Mouse (Mus musculus): ENCODE measurements around the gene Gm37240. TPM values are rescaled to one million over a fixed set of nuclear protein-coding genes. Genes with fewer than 3 reads are reported as not detected.

The Gm37240 gene
- polyA plus RNA-seq, 1 experiment: not detected

DNA sequence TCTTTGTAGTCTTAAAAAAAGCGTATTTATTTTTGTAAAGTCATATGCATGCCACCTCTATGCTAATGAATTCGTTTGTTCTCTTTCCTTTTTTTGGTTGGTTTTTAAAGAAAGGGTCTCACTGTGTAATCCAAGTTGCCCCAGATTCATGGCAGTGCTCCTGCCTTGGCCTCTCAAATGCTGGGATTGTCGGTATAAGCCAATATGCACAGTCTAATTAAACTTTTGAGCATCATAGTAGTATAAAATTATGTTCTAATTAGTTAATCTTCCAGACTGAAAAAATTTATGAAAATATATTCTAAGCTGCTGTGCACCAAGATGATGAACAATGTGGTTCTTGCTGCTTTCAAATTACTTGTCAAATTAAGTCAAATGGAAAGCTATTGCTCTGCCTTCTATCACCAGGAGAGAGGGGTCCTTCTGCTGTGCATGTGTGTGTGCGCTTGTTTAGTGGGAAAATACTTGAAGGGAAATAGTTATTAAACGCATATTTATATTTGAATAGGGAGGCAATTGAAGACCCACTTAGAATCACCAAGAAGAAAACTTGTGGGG lies 1291.6 kb downstream of the Gm37240 start:
- H3K4me3 ChIP-seq (ENCODE audit: insufficient read depth, low read length): no peak overlapping the region
- H3K4me1 ChIP-seq (ENCODE audit: control insufficient read depth, insufficient read depth, low read length): peaks cover 11% of the 10 kb centered on the region
- no peak overlapping the region for H3K27ac ChIP-seq (ENCODE audit: insufficient read depth, low read depth, low read length)
- TF ChIP-seq CTCF (IDR thresholded peaks at IDR 0.05; ENCODE audit: low read depth, low read length): no peak
- TF ChIP-seq POLR2A (IDR thresholded peaks at IDR 0.05; ENCODE audit: borderline replicate concordance, low read depth, low read length): no peak

DNA sequence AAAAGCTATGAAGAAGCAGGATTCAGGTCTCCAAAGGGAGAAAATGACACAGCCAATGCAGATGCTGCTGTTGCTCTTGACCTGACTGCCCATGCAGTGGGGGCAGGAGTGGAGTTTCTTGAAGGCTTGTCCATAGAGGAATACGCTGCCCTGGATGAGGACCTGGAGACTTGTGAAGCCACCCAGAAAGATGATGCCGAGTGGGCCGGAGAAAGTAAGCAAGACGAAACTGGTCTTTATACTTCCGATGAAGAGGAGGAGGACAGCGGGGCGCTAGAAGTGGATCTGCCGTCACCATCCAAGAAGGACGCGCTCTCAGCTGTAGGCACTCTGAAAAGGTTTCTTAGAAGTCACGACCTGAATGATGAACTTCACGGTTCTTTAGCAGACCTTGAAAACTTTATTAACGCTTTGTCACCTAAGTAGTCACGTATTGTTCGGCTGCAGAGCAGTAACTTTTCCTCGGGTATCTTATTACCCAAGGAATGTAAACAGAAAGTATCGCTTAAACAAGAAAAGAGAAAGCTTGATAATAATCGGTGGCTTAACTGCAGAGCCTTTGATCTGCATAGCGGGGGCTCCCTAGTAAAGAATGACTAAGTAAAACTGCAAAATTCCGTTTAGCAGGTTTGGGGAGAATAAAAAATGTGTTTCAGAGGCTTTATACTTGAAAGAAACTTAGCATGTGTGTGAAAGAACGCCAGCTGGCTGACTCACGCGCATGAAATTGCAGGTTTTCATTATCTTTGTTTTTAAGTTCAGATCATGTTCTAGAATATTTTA lies 1292.2 kb downstream of the Gm37240 start:
- H3K4me1 ChIP-seq (ENCODE audit: control insufficient read depth, insufficient read depth, low read length): peaks cover 11% of the 10 kb centered on the region
- TF ChIP-seq POLR2A (IDR thresholded peaks at IDR 0.05; ENCODE audit: borderline replicate concordance, low read depth, low read length) (no peak), CTCF (IDR thresholded peaks at IDR 0.05; ENCODE audit: low read depth, low read length) (no peak)
- H3K27ac ChIP-seq (ENCODE audit: insufficient read depth, low read depth, low read length): no peak overlapping the region
- peak overlapping the region; percentile 2; the same call in 1 of the 2 replicates for H3K4me3 ChIP-seq (ENCODE audit: insufficient read depth, low read length)

DNA sequence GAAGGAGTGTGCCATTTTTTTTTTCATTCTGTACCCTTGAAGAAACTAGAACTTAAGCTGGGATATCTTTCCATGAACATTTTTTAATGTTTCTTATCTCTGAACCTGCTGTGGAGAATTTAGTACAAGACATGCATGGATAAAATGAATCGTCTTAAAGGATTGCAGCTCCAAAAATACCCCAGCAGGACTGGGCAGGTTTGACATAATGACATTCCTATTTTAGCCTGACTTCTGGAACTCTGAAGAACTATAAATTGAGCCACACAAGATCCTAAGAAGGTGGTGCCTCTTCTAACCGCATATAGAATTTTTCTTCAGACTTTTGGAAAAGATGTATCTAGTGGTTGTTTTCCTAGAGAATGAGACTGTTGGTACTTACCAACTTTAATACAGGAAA lies 1294.0 kb downstream of the Gm37240 start, which contains the start of gene Tigd4:
Gene Tigd4 (plus strand): TSS at position 301 of the 400 bp plus-strand sequence.
- Histone ChIP-seq H3K27ac (ENCODE audit: insufficient read depth, low read depth, low read length) (no peak within 1 kb of the TSS), H3K4me3 (ENCODE audit: insufficient read depth, low read length) (no peak within 1 kb of the TSS), H3K4me1 (ENCODE audit: control insufficient read depth, insufficient read depth, low read length) (peaks cover 11% of the 10 kb centered on the region)
- TF ChIP-seq POLR2A (IDR thresholded peaks at IDR 0.05; ENCODE audit: borderline replicate concordance, low read depth, low read length): no peak
- TF ChIP-seq CTCF (IDR thresholded peaks at IDR 0.05; ENCODE audit: low read depth, low read length): no peak

DNA sequence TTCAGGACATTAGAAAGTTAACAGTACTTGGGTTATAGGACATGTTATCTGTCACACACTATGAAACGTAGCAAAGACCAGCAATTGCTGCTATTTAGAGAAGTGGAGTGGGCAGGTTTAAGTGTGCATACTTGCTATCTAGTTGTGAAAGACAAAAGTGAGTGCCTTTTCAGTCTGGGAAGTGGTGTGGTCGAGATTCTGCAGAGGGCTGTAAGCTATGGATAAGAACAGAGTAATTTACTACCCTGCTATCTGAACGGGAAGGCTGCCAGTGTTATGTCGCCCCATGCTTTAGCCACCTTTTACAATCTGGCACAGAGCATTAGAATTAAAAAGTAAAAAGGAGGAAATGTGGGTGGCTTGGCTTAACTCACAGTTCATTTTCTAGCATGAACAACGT lies 1300.6 kb downstream of the Gm37240 start:
- Histone ChIP-seq H3K4me3 (ENCODE audit: insufficient read depth, low read length) (no peak overlapping the region), H3K4me1 (ENCODE audit: control insufficient read depth, insufficient read depth, low read length) (no peaks in the 10 kb centered on the region; the same call in 1 of the 2 replicates), H3K27ac (ENCODE audit: insufficient read depth, low read depth, low read length) (no peak overlapping the region)
- TF ChIP-seq POLR2A (IDR thresholded peaks at IDR 0.05; ENCODE audit: borderline replicate concordance, low read depth, low read length) (no peak), CTCF (IDR thresholded peaks at IDR 0.05; ENCODE audit: low read depth, low read length) (no peak)

DNA sequence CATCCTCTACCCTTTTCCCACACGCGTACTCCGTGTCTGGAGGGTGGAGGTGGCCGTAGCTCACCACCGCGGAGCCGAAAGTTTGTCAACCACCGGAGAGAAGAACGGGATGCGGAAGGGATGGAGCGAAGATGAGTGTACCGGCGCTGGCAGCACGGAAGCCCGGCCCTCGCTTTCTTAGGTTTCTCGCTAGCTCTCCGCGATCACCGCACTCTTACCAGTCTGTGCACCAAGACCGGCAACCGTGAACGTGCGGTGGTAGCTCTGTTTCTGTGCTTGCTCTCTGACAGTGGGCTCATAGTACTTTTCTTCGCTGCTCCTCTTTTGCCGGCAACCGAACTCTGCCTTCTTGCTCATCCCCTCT lies 1304.4 kb downstream of the Gm37240 start:
- Histone ChIP-seq H3K4me3 (ENCODE audit: insufficient read depth, low read length) (peak overlapping the region; percentile 89), H3K27ac (ENCODE audit: insufficient read depth, low read depth, low read length) (0 out of 2 replicates have a peak overlapping the region, but pooled peaks have one; percentile 23), H3K4me1 (ENCODE audit: control insufficient read depth, insufficient read depth, low read length) (peaks cover 16% of the 10 kb centered on the region)
- TF ChIP-seq CTCF (IDR thresholded peaks at IDR 0.05; ENCODE audit: low read depth, low read length): no peak
- no peak for TF ChIP-seq POLR2A (IDR thresholded peaks at IDR 0.05; ENCODE audit: borderline replicate concordance, low read depth, low read length)

DNA sequence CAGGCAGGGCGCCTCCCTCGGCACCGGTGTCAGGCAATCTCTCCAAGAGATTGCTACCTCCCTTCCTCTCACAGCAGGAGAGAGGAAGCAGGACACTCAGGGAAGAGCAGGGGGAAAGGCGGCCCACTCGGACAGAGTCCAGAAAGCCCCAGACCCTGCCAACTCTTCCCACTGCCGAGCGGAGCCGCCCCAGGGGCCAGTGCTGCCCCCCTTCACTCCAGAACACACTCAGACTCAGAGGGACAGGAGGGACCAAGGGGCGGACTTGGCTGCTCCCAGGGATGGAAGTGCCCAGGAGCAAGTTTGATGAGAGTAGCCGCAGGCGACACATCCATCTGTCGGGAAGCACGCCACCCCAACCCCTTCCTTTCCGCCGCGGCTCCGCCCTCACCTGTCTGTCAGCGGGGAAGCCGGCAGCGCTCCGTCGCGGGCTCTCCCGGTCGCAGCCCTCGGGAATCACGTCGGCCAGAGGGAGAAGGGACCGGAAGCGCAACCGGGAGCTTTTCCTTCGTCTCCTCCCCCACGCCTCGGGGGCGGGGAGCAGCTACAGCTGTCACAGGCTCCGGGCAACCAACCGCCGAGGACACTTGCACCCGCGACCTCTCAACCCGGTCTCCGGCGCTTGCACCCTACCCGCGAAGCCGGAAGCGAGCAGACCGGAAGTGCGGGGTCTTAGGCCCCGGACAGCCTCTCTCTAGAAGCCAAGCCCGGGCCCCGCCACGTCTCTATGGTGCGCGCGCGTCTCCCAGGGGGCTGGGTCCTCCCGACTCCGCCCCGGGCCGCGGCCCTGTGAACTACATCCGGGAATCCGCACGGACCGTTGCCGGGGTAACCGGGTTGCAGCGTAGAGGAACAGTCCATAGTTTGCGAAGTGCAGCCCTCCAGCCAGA lies 1305.0 kb downstream of the Gm37240 start, which contains the start of gene Arfip1:
Gene Arfip1 (minus strand): TSS at position 603 of the 890 bp plus-strand sequence.
- TF ChIP-seq CTCF (IDR thresholded peaks at IDR 0.05; ENCODE audit: low read depth, low read length) (no peak), POLR2A (IDR thresholded peaks at IDR 0.05; ENCODE audit: borderline replicate concordance, low read depth, low read length) (no peak)
- H3K4me1 ChIP-seq (ENCODE audit: control insufficient read depth, insufficient read depth, low read length): peaks cover 20% of the 10 kb centered on the region
- H3K27ac ChIP-seq (ENCODE audit: insufficient read depth, low read depth, low read length): peak within 1 kb of the TSS; percentile 69
- H3K4me3 ChIP-seq (ENCODE audit: insufficient read depth, low read length): peak within 1 kb of the TSS; percentile 89

DNA sequence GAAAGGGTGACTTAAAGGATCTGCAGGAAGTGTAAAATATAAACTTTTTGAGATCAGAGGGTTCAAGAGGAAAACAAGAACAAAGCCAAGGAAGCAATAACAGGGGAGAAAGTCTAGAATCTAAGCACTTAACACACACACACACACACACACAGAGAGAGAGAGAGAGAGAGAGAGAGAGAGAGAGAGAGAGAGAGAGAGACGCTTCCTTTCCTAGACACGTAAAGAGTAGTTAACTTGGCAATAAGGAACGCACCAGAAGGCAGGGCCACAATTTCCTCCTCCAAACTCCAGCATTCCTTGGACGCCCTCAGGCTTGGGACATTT lies 1305.7 kb downstream of the Gm37240 start:
- peaks cover 20% of the 10 kb centered on the region for H3K4me1 ChIP-seq (ENCODE audit: control insufficient read depth, insufficient read depth, low read length)
- peak overlapping the region; percentile 69 for H3K27ac ChIP-seq (ENCODE audit: insufficient read depth, low read depth, low read length)
- TF ChIP-seq CTCF (IDR thresholded peaks at IDR 0.05; ENCODE audit: low read depth, low read length) (no peak), POLR2A (IDR thresholded peaks at IDR 0.05; ENCODE audit: borderline replicate concordance, low read depth, low read length) (no peak)

DNA sequence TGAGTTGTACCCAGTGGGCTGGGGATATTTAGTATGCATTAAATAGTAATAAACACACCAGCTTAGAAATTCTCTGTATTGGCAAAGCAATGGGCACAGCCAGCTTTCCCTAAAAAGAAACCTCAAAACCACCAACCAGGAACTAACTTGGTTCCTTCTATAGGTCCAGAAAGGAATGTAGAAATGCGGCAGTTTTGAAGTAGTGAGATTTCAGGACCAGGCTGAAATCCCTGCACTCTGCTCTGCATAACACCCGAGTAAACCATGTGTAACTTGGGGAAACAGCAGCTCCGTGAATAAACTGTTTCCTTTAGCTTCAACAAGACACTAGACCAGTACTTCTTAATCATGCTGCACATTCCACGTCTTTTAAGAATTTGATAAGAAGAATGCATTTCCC lies 1306.6 kb downstream of the Gm37240 start:
- Histone ChIP-seq H3K4me3 (ENCODE audit: insufficient read depth, low read length) (peak overlapping the region; percentile 9), H3K27ac (ENCODE audit: insufficient read depth, low read depth, low read length) (no peak overlapping the region), H3K4me1 (ENCODE audit: control insufficient read depth, insufficient read depth, low read length) (peaks cover 22% of the 10 kb centered on the region)
- TF ChIP-seq CTCF (IDR thresholded peaks at IDR 0.05; ENCODE audit: low read depth, low read length) (no peak), POLR2A (IDR thresholded peaks at IDR 0.05; ENCODE audit: borderline replicate concordance, low read depth, low read length) (no peak)

More for the DNA sequence above, 1305.7 kb downstream of the Gm37240 start:
- H3K4me3 ChIP-seq (ENCODE audit: insufficient read depth, low read length): peak overlapping the region; percentile 89

DNA sequence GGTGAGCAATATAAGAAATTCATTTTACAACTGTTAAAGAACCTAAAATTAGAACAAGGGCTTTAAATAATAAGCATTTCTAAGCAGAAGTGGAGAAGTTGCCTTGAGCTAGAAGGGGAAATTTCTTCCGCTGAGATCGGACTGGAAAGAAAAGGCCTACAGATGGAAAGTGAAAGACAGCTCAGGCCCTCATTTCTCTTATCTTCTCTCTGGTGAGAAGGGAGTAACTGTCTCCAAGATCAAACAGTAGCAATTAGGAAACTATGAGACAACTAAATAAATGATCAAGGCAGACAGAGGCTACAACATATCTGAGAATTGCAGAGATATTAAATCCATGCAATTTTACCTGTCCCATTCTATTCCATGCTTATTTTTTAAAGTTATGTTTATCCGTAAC lies 1316.8 kb downstream of the Gm37240 start:
- TF ChIP-seq POLR2A (IDR thresholded peaks at IDR 0.05; ENCODE audit: borderline replicate concordance, low read depth, low read length) (no peak), CTCF (IDR thresholded peaks at IDR 0.05; ENCODE audit: low read depth, low read length) (no peak)
- peaks cover 21% of the 10 kb centered on the region for H3K4me1 ChIP-seq (ENCODE audit: control insufficient read depth, insufficient read depth, low read length)
- H3K27ac ChIP-seq (ENCODE audit: insufficient read depth, low read depth, low read length): peak overlapping the region; percentile 61

More for the DNA sequence above, 1316.8 kb downstream of the Gm37240 start:
- no peak overlapping the region for H3K4me3 ChIP-seq (ENCODE audit: insufficient read depth, low read length)

Measured in bone marrow macrophage, adult 2 months (primary cell).